Mouse (Mus musculus) embryonic facial prominence, embryonic 11.5 days (tissue): ENCODE measurements around the gene Neo1. TPM values are rescaled to one million over a fixed set of nuclear protein-coding genes. Genes with fewer than 3 reads are reported as not detected.
A peak's percentile ranks its signal among the peaks of the same experiment; 100 is the strongest.

Experiments used
- ATAC-seq: fragments of 200-750 bp; cut with Nextera tagmentation; replicated peaks from 2 replicates; pipeline ENCODE4 v1.8.0; 2017; ENCODE audit warnings: low read depth; ENCODE audit not compliant: insufficient number of reproducible peaks, low FRiP score, low TSS enrichment
- DNase-seq: peaks from one replicate; pipeline ENCODE4 v3.0.0-alpha.2; 2015; ENCODE audit warnings: low spot score
- H3K27ac ChIP-seq: fragments of 300-500 bp; sonication (generic); replicated peaks from 2 replicates; pipeline ENCODE4 v1.5.1; 2014; ENCODE audit warnings: mild to moderate bottlenecking, low read depth, low read length, control low read depth
- H3K27me3 ChIP-seq: fragments of 300-500 bp; sonication (generic); 2 replicates; pipeline ENCODE4 v1.6.1; 2014; ENCODE audit warnings: mild to moderate bottlenecking, low read length, moderate library complexity, mixed read lengths; ENCODE audit not compliant: control insufficient read depth, insufficient read depth
- H3K36me3 ChIP-seq: fragments of 300-500 bp; sonication (generic); replicated peaks from 2 replicates; pipeline ENCODE4 v1.6.1; 2014; ENCODE audit warnings: low read depth, mild to moderate bottlenecking, low read length, moderate library complexity, mixed read lengths; ENCODE audit not compliant: control insufficient read depth, insufficient read depth
- H3K4me1 ChIP-seq: fragments of 300-500 bp; sonication (generic); 2 replicates; pipeline ENCODE4 v1.6.1; 2014; ENCODE audit warnings: low read length, mixed read lengths; ENCODE audit not compliant: control insufficient read depth, insufficient read depth
- H3K4me2 ChIP-seq: fragments of 300-500 bp; sonication (generic); 2 replicates; pipeline ENCODE4 v1.6.1; 2014; ENCODE audit warnings: low read depth, mild to moderate bottlenecking, control low read depth, low read length, moderate library complexity
- H3K4me3 ChIP-seq: fragments of 300-500 bp; sonication (generic); 2 replicates; pipeline ENCODE4 v1.5.1; 2014; ENCODE audit warnings: low read depth, low read length, control low read depth
- H3K9ac ChIP-seq: fragments of 300-500 bp; sonication (generic); replicated peaks from 2 replicates; pipeline ENCODE4 v1.6.1; 2014; ENCODE audit warnings: mild to moderate bottlenecking, control low read depth, low read length
- H3K9me3 ChIP-seq: fragments of 300-500 bp; sonication (generic); replicated peaks from 2 replicates; pipeline ENCODE4 v1.6.1; 2016; ENCODE audit warnings: mild to moderate bottlenecking, low read length, inconsistent platforms, mixed read lengths; ENCODE audit not compliant: control insufficient read depth
- WGBS: fragments of 180-500 bp; shearing (Covaris S2); extraction: QIAGEN DNeasy Blood & Tissue Kit; methylation state at CpG from one replicate; pipeline ENCODE4 v1.1.7; 2014; 5-methylcytosine and 5-hydroxymethylcytosine counted together
- polyA plus RNA-seq: library from polyadenylated mRNA; unstranded; fragments of >200 nt; fragmentation: Nextera tagmentation; extraction: Ambion mirVana; gene quantifications from 2 replicates; pipeline ENCODE4 v1.2.1, GENCODE M21; 2014

Neo1 gene
- polyA plus RNA-seq, 1 experiment from 2014 or later: 43.6 TPM

- H3K4me2 ChIP-seq: no peak overlapping the region
- H3K9me3 ChIP-seq: no peaks in the 10 kb centered on the region
- no peak overlapping the region for H3K9ac ChIP-seq
- no peak for ATAC-seq
- no peak for DNase-seq
- peaks cover 2% of the 10 kb centered on the region; the same call in 1 of the 2 replicates for H3K4me1 ChIP-seq
- WGBS: 71% methylated on average over 4 of the region's 4 CpGs
- H3K4me3 ChIP-seq: no peak overlapping the region
- H3K27ac ChIP-seq: no peak overlapping the region
- no peaks in the 10 kb centered on the region for H3K27me3 ChIP-seq
- H3K36me3 ChIP-seq: no peaks in the 10 kb centered on the region
Observed at GRCm38 (mm10) chr9:59062409-59062808, 26.2 kb upstream of the Neo1 start.

GRCm38 (mm10) chr9:59060026-59060605, 23.9 kb upstream of the Neo1 start:
- DNase-seq (no peak), ATAC-seq (no peak)
- WGBS: 83% methylated on average over 9 of the region's 9 CpGs
- Histone ChIP-seq H3K4me1 (no peaks in the 10 kb centered on the region), H3K36me3 (no peaks in the 10 kb centered on the region), H3K9me3 (no peaks in the 10 kb centered on the region), H3K27me3 (no peaks in the 10 kb centered on the region), H3K4me2 (no peak overlapping the region), H3K9ac (no peak overlapping the region), H3K4me3 (no peak overlapping the region), H3K27ac (no peak overlapping the region)

DNA sequence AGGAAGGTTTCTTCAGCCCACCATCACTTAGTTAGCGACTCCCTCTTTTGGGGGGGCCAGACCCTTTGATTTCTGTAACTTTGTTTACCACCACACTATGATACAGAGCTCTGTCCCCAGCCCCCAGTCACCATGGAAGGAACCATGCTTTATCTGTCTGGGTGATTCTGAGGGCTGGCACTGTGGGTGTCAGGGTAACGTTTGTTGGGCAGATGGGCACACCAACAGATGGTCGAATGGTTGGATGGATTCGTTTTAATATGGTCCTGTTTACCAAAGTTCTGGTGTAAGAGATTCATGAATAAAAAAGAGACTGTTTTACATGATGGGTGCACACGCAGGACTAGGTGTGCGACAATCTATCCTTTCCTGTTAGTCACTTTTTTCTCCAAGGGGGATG, 22.9 kb upstream of the Neo1 start:
- Histone ChIP-seq H3K4me2 (no peak overlapping the region), H3K4me1 (no peaks in the 10 kb centered on the region), H3K36me3 (no peaks in the 10 kb centered on the region), H3K27me3 (no peaks in the 10 kb centered on the region), H3K27ac (no peak overlapping the region), H3K4me3 (no peak overlapping the region), H3K9me3 (no peaks in the 10 kb centered on the region), H3K9ac (no peak overlapping the region)
- WGBS: 91% methylated on average over 6 of the region's 6 CpGs
- DNase-seq (no peak), ATAC-seq (no peak)

DNA sequence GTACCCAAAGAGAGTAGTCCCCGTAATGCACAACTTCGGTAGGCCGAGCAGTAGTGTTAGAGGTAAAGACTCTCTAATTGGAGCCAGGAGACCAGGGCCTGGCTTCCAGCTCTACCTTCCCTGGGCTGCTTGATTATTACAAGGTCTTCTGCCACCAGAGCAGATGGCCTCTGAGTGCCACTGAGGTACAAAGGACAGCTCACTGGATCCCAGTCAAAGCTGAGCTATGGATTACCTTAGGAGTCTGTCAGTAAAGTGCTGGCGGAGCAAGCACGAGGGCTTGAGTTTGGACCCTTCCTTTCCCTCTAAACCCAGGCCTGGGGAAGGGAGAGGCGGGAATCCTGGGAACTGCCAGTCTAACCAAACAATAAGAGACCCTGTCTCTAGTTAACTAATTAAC, 21.8 kb upstream of the Neo1 start:
- no peak overlapping the region for H3K4me2 ChIP-seq
- H3K27ac ChIP-seq: no peak overlapping the region
- DNase-seq: no peak
- WGBS: 64% methylated on average over 6 of the region's 6 CpGs
- no peaks in the 10 kb centered on the region for H3K4me1 ChIP-seq
- H3K36me3 ChIP-seq: no peaks in the 10 kb centered on the region
- no peak overlapping the region for H3K4me3 ChIP-seq
- H3K9ac ChIP-seq: no peak overlapping the region
- no peaks in the 10 kb centered on the region for H3K9me3 ChIP-seq
- H3K27me3 ChIP-seq: no peaks in the 10 kb centered on the region
- ATAC-seq: no peak

- WGBS: 82% methylated on average over 8 of the region's 8 CpGs
- H3K36me3 ChIP-seq: no peaks in the 10 kb centered on the region
- ATAC-seq: no peak
Observed at GRCm38 (mm10) chr9:59056281-59056680, 20.0 kb upstream of the Neo1 start.

DNA sequence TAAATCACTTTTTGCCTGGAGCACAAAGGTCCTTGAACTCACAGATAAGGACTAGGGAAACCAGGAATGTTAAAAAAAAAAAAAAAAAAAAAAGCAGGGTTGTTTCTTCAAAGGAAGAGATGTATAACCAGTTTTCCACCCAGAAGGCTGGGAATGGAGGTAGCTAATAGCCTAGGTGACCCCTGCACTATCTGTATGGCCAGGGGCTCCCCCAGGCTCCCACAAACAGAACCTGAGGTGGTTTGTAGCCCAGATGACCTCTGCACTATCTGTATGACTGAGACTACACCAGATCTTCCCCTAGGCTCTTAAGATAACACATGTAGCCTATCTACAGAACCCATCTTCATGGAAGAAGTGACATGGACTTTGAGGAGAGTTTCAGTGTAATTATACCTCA, 5.6 kb upstream of the Neo1 start:
- Histone ChIP-seq H3K36me3 (no peaks in the 10 kb centered on the region), H3K4me3 (no peak overlapping the region), H3K9ac (no peak overlapping the region), H3K27me3 (no peaks in the 10 kb centered on the region), H3K4me2 (no peak overlapping the region), H3K4me1 (no peaks in the 10 kb centered on the region), H3K27ac (no peak overlapping the region), H3K9me3 (no peaks in the 10 kb centered on the region)
- ATAC-seq (no peak), DNase-seq (no peak)

More at GRCm38 (mm10) chr9:59056281-59056680, 20.0 kb upstream of the Neo1 start:
- Histone ChIP-seq H3K4me1 (no peaks in the 10 kb centered on the region), H3K4me2 (no peak overlapping the region), H3K27ac (no peak overlapping the region), H3K27me3 (no peaks in the 10 kb centered on the region), H3K9me3 (no peaks in the 10 kb centered on the region), H3K9ac (no peak overlapping the region), H3K4me3 (no peak overlapping the region)
- DNase-seq: no peak

DNA sequence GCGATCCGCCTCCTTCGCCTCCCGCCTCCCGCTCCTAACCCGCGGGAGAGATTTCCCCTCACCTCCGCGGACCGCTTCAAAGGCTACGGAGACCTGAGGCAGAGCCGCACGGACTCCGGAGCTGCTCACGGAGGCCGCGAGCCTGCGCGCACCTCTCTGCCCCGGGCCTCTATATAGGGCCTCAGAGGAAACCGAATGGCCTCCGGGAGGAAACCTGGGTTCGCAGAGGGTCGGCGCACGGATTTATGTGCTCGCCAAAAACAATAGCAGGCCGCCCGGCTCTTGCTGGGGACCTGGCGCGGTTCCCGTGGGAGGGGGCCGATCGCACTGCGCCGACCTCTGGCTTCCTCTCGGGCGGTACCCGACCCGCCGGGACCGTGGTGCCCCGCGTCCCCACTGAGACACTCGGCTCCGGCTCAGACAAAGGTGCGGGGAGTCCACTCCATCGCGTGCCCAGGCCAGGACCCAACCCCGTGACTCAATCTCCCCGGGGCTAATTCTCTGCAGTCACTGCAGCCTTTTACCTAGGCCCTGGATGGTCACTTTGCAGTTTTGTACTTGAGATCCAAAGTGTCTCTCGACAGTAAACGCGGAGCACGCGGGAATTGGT, 596 bp upstream of the Neo1 start:
- WGBS: under 1% methylated on average over 56 of the region's 56 CpGs

GRCm38 (mm10) chr9:59035342-59036158, 691 bp downstream of the Neo1 start:
- no peaks in the 10 kb centered on the region for H3K27me3 ChIP-seq
- H3K9me3 ChIP-seq: no peaks in the 10 kb centered on the region
- peak; percentile 69 for DNase-seq
- peak overlapping the region; percentile 93 for H3K4me3 ChIP-seq
- H3K27ac ChIP-seq: peak overlapping the region; percentile 100
- H3K36me3 ChIP-seq: no peaks in the 10 kb centered on the region
- ATAC-seq: peak; percentile 6; the same call in 1 of the 2 replicates
- H3K4me2 ChIP-seq: peak overlapping the region; percentile 75
- under 1% methylated on average over 57 of the region's 63 CpGs for WGBS
- H3K4me1 ChIP-seq: no peaks in the 10 kb centered on the region; the same call in 1 of the 2 replicates
- peak overlapping the region; percentile 98 for H3K9ac ChIP-seq

More for the DNA sequence above, 596 bp upstream of the Neo1 start:
- DNase-seq (peak; percentile 63), ATAC-seq (peak; percentile 47)
- Histone ChIP-seq H3K4me1 (no peaks in the 10 kb centered on the region; the same call in 1 of the 2 replicates), H3K9ac (peak overlapping the region; percentile 98), H3K4me2 (peak overlapping the region; percentile 75), H3K27ac (peak overlapping the region; percentile 100), H3K36me3 (no peaks in the 10 kb centered on the region), H3K4me3 (peak overlapping the region; percentile 93), H3K9me3 (no peaks in the 10 kb centered on the region), H3K27me3 (no peaks in the 10 kb centered on the region)
